Mouse (Mus musculus) liver, adult 2 months (tissue): ENCODE data around the gene Aldh18a1. TPM values are rescaled to one million over a fixed set of nuclear protein-coding genes. Genes with fewer than 3 reads are reported as not detected.
A peak's percentile ranks its signal among the peaks of the same experiment; 100 is the strongest.

Experiments
- DNase-seq: peaks from one replicate; pipeline ENCODE4 v3.0.0-alpha.2; 2011; ENCODE audit warnings: low read depth, low spot score; ENCODE audit errors: extremely low read depth
- H3K27ac ChIP-seq: fragments of 200-500 bp; replicated peaks from 2 replicates; pipeline ENCODE4 v1.5.1; 2012; ENCODE audit warnings: low read depth, mild to moderate bottlenecking, control low read depth, inconsistent platforms, low read length; ENCODE audit not compliant: insufficient read depth
- H3K27me3 ChIP-seq: fragments of 200-500 bp; 2 replicates; pipeline ENCODE4 v1.6.1; 2012; ENCODE audit warnings: mild to moderate bottlenecking, moderate library complexity, low read length, inconsistent platforms; ENCODE audit not compliant: control insufficient read depth, insufficient read depth
- H3K36me3 ChIP-seq: fragments of 200-500 bp; 2 replicates; pipeline ENCODE4 v1.6.1; 2012; ENCODE audit warnings: low read length, inconsistent platforms; ENCODE audit not compliant: control insufficient read depth, insufficient read depth
- H3K4me1 ChIP-seq: fragments of 200-500 bp; 2 replicates; pipeline ENCODE4 v1.6.1; 2011; ENCODE audit warnings: low read length; ENCODE audit not compliant: control insufficient read depth, insufficient read depth
- H3K4me3 ChIP-seq: fragments of 200-500 bp; 2 replicates; pipeline ENCODE4 v1.5.1; 2011; ENCODE audit warnings: low read depth, mild to moderate bottlenecking, control low read depth, low read length, moderate library complexity; ENCODE audit not compliant: insufficient read depth
- H3K79me2 ChIP-seq: fragments of 200-500 bp; 2 replicates; pipeline ENCODE4 v1.6.1; 2012; ENCODE audit warnings: inconsistent platforms, mild to moderate bottlenecking, low read length, moderate library complexity; ENCODE audit not compliant: control insufficient read depth, insufficient read depth
- H3K9ac ChIP-seq: fragments of 200-500 bp; 2 replicates; pipeline ENCODE4 v1.6.1; 2012; ENCODE audit warnings: low read depth, mild to moderate bottlenecking, control low read depth, inconsistent platforms, low read length
- CTCF ChIP-seq: fragments of 200-500 bp; IDR thresholded peaks from 2 replicates; pipeline ENCODE4 v1.5.1; 2011; ENCODE audit warnings: low read depth, low read length, control low read depth
- POLR2A ChIP-seq: fragments of 200-500 bp; IDR thresholded peaks from 2 replicates; pipeline ENCODE4 v1.6.1; 2011; ENCODE audit warnings: low read length, control low read depth; ENCODE audit not compliant: insufficient read depth; ENCODE audit errors: extremely low read depth
- WGBS: fragments of 180-500 bp; shearing (Covaris S2); methylation state at CpG from one replicate; pipeline ENCODE4 v1.1.7; 2018; 5-methylcytosine and 5-hydroxymethylcytosine counted together
- polyA plus RNA-seq: library from polyadenylated mRNA; depleted of rRNA; stranded (reverse); fragments of >200 nt; gene quantifications from 2 replicates; pipeline ENCODE4 v1.2.3, GENCODE M21; 2012
- total RNA-seq: library from RNA; depleted of rRNA; stranded (reverse); fragments of >200 nt; gene quantifications from 2 replicates; pipeline ENCODE4 v1.2.3, GENCODE M21; 2014

Gene Aldh18a1
- total and polyA plus RNA-seq, 2 experiments: 1.1 to 1.2 TPM

DNA sequence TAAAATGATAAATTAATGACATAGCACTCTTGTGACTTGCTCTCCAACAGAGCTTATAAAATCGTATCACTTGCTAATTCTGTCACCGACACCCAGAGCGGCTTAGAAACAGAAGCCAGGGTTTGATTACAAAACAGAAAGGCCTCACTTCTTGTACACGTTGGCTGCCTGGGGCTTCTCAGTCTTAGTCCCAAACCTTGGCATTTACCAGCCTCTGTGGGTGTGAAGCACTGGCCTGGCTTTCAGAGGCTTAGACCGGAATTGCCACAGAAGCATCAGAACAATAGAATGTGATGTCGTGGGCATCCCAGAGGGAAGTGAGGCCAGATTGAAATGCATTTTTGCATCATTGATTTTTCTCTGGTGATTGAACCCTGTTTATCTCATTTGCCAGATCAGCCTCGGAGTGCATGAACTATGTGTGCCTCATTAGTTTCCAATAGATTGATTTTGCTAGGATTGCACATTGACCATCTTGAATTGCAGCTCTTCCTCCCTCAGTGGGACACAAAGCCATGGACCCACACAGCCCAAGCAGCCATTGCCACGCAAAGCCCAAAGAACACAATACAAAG is 64.7 kb downstream of the Aldh18a1 start:
- Histone ChIP-seq H3K9ac (no peak overlapping the region), H3K79me2 (no peaks in the 10 kb centered on the region), H3K4me1 (peaks cover 4% of the 10 kb centered on the region; the same call in 1 of the 2 replicates), H3K27ac (peak overlapping the region; percentile 62), H3K4me3 (no peak overlapping the region), H3K27me3 (no peaks in the 10 kb centered on the region), H3K36me3 (no peaks in the 10 kb centered on the region)
- WGBS: 44% methylated on average over 8 of the region's 8 CpGs
- TF ChIP-seq POLR2A: no peak
- no peak for TF ChIP-seq CTCF
- peak; percentile 72 for DNase-seq

DNA sequence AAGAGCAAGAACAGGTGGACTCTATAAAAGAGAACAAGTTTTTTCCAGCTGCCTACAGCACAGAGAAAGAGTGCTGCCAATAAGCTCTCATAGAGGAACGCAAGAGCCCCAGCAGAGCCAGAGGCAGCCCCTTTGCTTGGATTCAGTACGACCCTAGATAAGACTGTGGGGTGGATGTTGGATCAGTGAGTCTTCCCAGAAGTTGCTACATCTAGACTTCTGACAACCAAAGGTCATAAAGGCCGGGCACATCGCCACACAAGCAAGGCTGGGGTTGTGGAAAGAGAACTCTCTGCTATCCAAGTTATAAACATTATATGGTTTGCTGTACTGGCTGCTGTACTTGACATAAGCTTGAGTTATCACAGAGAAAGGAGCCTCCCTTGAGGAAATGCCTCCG is 67.9 kb downstream of the Aldh18a1 start:
- no peak overlapping the region for H3K9ac ChIP-seq
- H3K27ac ChIP-seq: no peak overlapping the region
- DNase-seq: peak; percentile 64
- H3K79me2 ChIP-seq: no peaks in the 10 kb centered on the region
- WGBS: 54% methylated on average over 5 of the region's 5 CpGs
- no peak overlapping the region for H3K4me3 ChIP-seq
- no peaks in the 10 kb centered on the region for H3K27me3 ChIP-seq
- peaks cover 4% of the 10 kb centered on the region; the same call in 1 of the 2 replicates for H3K4me1 ChIP-seq
- TF ChIP-seq CTCF (no peak), POLR2A (no peak)
- no peaks in the 10 kb centered on the region for H3K36me3 ChIP-seq

DNA sequence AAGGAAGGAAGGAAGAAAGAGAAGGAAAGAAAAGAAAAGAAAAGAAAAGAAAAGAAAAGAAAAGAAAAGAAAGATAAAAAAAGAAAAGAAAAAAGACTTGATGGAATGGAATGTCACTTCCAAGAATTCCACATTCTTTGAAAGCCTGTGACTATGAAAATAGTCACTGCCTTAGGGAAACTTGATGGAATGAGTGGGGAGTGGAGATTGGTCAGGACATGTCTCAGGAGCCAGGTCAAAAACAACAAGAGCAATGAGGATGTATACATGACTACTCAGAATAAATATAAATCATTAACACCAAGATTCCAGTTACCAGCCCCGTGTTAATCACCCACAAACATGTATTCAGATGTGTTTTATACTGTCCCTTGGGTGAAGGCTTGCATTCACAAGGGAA is 69.6 kb downstream of the Aldh18a1 start:
- no peak overlapping the region for H3K9ac ChIP-seq
- no peak overlapping the region for H3K27ac ChIP-seq
- 79% methylated on average over 1 of the region's 1 CpGs for WGBS
- H3K79me2 ChIP-seq: no peaks in the 10 kb centered on the region
- TF ChIP-seq CTCF (no peak), POLR2A (no peak)
- DNase-seq: no peak
- no peak overlapping the region for H3K4me3 ChIP-seq
- peaks cover 3% of the 10 kb centered on the region; the same call in 1 of the 2 replicates for H3K4me1 ChIP-seq
- no peaks in the 10 kb centered on the region for H3K27me3 ChIP-seq
- no peaks in the 10 kb centered on the region for H3K36me3 ChIP-seq

DNA sequence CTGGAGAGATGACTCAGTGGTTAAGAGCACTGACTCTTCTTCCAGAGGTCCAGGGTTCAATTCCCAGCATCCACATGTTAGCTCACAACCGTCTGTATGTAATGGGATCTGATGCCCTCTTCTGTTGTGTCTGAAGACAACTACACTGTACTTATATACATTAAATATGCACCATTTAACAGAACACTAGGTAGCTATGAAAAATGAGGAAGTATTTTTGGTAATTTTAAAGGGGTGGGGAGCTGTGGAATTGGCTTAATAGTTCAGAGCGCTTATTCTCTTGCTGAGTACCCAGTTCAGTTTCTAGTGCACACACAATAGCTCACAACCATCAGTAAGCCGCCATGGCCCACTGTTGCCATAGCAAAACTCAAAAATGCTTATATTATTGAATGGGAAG is 72.7 kb downstream of the Aldh18a1 start:
- Histone ChIP-seq H3K27me3 (no peaks in the 10 kb centered on the region), H3K9ac (no peak overlapping the region), H3K79me2 (peaks cover 9% of the 10 kb centered on the region; the same call in 1 of the 2 replicates), H3K4me3 (no peak overlapping the region), H3K36me3 (no peaks in the 10 kb centered on the region), H3K4me1 (peaks cover 3% of the 10 kb centered on the region; the same call in 1 of the 2 replicates), H3K27ac (no peak overlapping the region)
- WGBS: 95% methylated on average over 3 of the region's 3 CpGs
- TF ChIP-seq POLR2A (no peak), CTCF (no peak)
- no peak for DNase-seq

DNA sequence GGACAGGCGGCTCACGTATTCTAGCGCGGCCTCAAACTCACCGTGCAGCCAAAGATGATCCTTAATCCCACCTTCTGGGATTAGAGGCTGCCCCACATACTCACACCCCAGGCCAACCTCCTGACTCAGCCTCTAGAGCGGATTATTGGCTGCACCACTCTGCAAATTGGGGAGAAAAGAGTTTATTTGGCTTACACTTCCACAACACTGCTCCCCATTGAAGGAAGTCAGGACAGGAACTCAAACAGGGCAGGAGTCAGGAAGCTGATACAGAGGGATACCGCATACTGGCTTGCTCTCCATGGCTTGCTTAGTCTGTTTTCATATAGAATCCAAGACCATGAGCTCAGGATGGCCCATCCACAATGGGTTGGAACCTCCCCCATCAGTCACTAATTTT is 73.9 kb downstream of the Aldh18a1 start:
- H3K27ac ChIP-seq: no peak overlapping the region
- no peaks in the 10 kb centered on the region for H3K36me3 ChIP-seq
- no peaks in the 10 kb centered on the region for H3K27me3 ChIP-seq
- H3K9ac ChIP-seq: no peak overlapping the region
- WGBS: 75% methylated on average over 7 of the region's 7 CpGs
- peaks cover 6% of the 10 kb centered on the region; the same call in 1 of the 2 replicates for H3K4me1 ChIP-seq
- H3K4me3 ChIP-seq: no peak overlapping the region
- DNase-seq: no peak
- peaks cover 12% of the 10 kb centered on the region; the same call in 1 of the 2 replicates for H3K79me2 ChIP-seq
- TF ChIP-seq CTCF: no peak
- TF ChIP-seq POLR2A: no peak

DNA sequence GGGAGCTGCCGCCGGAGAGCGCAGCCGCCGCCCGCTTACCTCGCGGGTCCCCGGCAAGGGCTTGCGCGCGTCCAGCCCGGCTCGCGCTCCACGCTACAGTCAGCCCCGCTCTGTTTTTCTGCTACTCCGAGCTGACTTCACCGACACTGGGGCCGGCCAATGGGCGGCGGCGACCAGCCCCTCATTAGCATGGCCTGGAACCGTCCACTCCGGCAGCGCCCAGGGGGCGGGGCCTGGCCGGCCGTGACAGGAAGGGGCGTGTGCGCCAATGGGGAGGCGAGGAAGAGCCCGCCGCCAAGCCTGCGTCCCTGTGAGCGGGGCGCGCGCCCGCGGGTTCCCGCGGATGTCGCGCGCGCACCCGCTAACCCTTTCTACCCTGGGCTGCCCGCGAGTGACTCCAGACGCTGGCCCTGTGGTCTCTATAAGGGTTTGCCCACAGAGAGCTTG is 74.6 kb downstream of the Aldh18a1 start, which contains the start of gene Sorbs1:
Gene Sorbs1, minus strand, starts transcription at position 148 of the 447 bp plus-strand sequence.
- Histone ChIP-seq H3K79me2 (peaks cover 12% of the 10 kb centered on the region; the same call in 1 of the 2 replicates), H3K9ac (peak within 1 kb of the TSS; percentile 84), H3K4me3 (peak within 1 kb of the TSS; percentile 68), H3K36me3 (no peaks in the 10 kb centered on the region), H3K4me1 (peaks cover 7% of the 10 kb centered on the region; the same call in 1 of the 2 replicates), H3K27ac (peak within 1 kb of the TSS; percentile 62), H3K27me3 (no peaks in the 10 kb centered on the region)
- peak; percentile 98 for TF ChIP-seq POLR2A
- TF ChIP-seq CTCF: no peak
- DNase-seq: peak; percentile 83
- WGBS: under 1% methylated on average over 51 of the region's 51 CpGs
